In the genomic region with DNA sequence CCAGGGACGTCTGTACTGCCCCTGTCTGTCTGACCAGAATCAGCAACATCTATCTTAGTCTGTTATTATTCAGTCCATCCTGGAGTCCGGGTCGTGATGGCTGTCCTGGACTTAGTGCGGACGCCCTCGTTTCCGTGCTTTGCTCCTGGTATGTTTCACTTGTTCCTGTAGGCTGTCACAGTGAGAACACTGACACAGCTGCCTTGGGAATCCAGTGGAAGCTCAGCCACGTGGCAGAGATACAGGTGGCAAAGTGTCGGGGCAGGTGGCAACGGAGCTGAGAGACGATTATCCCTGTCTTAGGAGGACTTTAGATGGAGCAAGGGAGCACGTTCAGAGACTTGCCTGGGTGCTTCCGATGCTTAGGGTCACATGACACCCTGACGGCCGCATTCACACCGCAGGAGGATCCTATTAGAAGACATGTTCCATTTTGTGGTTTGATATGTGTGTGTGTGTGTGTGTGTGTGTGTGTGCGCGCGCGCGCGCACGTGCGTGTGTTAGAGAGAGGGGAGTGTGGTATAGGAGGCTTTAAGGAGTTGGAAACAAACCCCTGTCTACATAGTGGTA, we compare ENCODE assay signal across 8 mouse cellular contexts. TPM values are rescaled to one million over a fixed set of nuclear protein-coding genes. Genes with fewer than 3 reads are reported as not detected.
A peak's percentile ranks its signal among the peaks of the same experiment; 100 is the strongest.
DNase-seq lines count a peak whose midpoint lies in the region; ATAC-seq lines count a peak whose summit lies in the region.

No protein-coding gene starts in this region.

- H3K4me3 ChIP-seq in embryonic facial prominence, embryonic 14.5 days (ENCODE audit: low read depth, low read length): 0 out of 2 replicates have a peak overlapping the region, but pooled peaks have one; percentile 24
- H3K4me3 ChIP-seq in limb, embryonic 13.5 days: peak overlapping the region; percentile 32
- H3K4me3 ChIP-seq in neural tube, embryonic 15.5 days (replicated peaks): peak overlapping the region; percentile 28

- no peak overlapping the region for H3K27ac ChIP-seq in embryonic facial prominence, embryonic 14.5 days (replicated peaks; ENCODE audit: low read depth, low read length)
- H3K27ac ChIP-seq in limb, embryonic 13.5 days: no peak overlapping the region
- H3K27ac ChIP-seq in neural tube, embryonic 15.5 days (replicated peaks): peak overlapping the region; percentile 72; the same call in 1 of the 2 replicates

- DNase-seq in spleen, adult 12 weeks (ENCODE audit: low spot score): peak; percentile 8
- no peak for DNase-seq in spleen, postnatal 4 days (ENCODE audit: low spot score in 2 of 2)
- DNase-seq in embryonic facial prominence, embryonic 14.5 days (ENCODE audit: low spot score): peak; percentile 10
- no peak for DNase-seq in cerebellum, postnatal 25 days
- no peak for DNase-seq in left cerebral cortex, adult 9 months (ENCODE audit: low spot score in 2 of 2)
- DNase-seq in right cerebral cortex, postnatal 36 days (ENCODE audit: low spot score in 2 of 2): no peak

- 53% methylated on average over 24 of the region's 24 CpGs for WGBS in embryonic facial prominence, embryonic 14.5 days
- 45% methylated on average over 24 of the region's 24 CpGs for WGBS in limb, embryonic 13.5 days
- WGBS in neural tube, embryonic 15.5 days: 53% methylated on average over 24 of the region's 24 CpGs

- H3K9me3 ChIP-seq in embryonic facial prominence, embryonic 14.5 days (ENCODE audit: control insufficient read depth, low read length): no peaks in the 10 kb centered on the region
- no peaks in the 10 kb centered on the region for H3K9me3 ChIP-seq in limb, embryonic 13.5 days
- no peaks in the 10 kb centered on the region for H3K9me3 ChIP-seq in neural tube, embryonic 15.5 days (replicated peaks)

- H3K27me3 ChIP-seq in embryonic facial prominence, embryonic 14.5 days (replicated peaks; ENCODE audit: control insufficient read depth, insufficient read depth, low read length): no peaks in the 10 kb centered on the region; the same call in 1 of the 2 replicates
- H3K27me3 ChIP-seq in limb, embryonic 13.5 days: peaks cover 20% of the 10 kb centered on the region
- no peaks in the 10 kb centered on the region for H3K27me3 ChIP-seq in neural tube, embryonic 15.5 days (replicated peaks)

- ATAC-seq in embryonic facial prominence, embryonic 14.5 days (ENCODE audit: low read depth): no peak
- no peak for ATAC-seq in limb, embryonic 13.5 days (ENCODE audit: low FRiP score, low read depth)
- ATAC-seq in neural tube, embryonic 15.5 days (ENCODE audit: low FRiP score): peak; percentile 36

- H3K36me3 ChIP-seq in embryonic facial prominence, embryonic 14.5 days (ENCODE audit: control insufficient read depth, insufficient read depth, low read length): no peaks in the 10 kb centered on the region
- no peaks in the 10 kb centered on the region for H3K36me3 ChIP-seq in limb, embryonic 13.5 days
- H3K36me3 ChIP-seq in neural tube, embryonic 15.5 days: no peaks in the 10 kb centered on the region

- no peak overlapping the region for H3K9ac ChIP-seq in embryonic facial prominence, embryonic 14.5 days (ENCODE audit: low read depth, low read length)
- H3K9ac ChIP-seq in limb, embryonic 13.5 days: no peak overlapping the region
- H3K9ac ChIP-seq in neural tube, embryonic 15.5 days (replicated peaks): 0 out of 2 replicates have a peak overlapping the region, but pooled peaks have one; percentile 6

- peak overlapping the region; percentile 58 for H3K4me2 ChIP-seq in embryonic facial prominence, embryonic 14.5 days (ENCODE audit: low read depth, low read length)
- peak overlapping the region; percentile 62 for H3K4me2 ChIP-seq in limb, embryonic 13.5 days (replicated peaks)
- H3K4me2 ChIP-seq in neural tube, embryonic 15.5 days: peak overlapping the region; percentile 58

- H3K4me1 ChIP-seq in embryonic facial prominence, embryonic 14.5 days (ENCODE audit: control insufficient read depth, insufficient read depth, low read length): peaks cover 5% of the 10 kb centered on the region; the same call in 1 of the 2 replicates
- H3K4me1 ChIP-seq in limb, embryonic 13.5 days: peaks cover 11% of the 10 kb centered on the region
- H3K4me1 ChIP-seq in neural tube, embryonic 15.5 days: peaks cover 19% of the 10 kb centered on the region

RNA-seq across cellular contexts. Expression of a gene that starts 38.9 kb away (rescaled TPM):
- polyA plus RNA-seq in embryonic facial prominence, embryonic 14.5 days (2014; fragmentation: Nextera tagmentation; extraction: Ambion mirVana): 125 and 146 TPM in 2 replicates
- 178 and 191 TPM in 2 replicates for polyA plus RNA-seq in limb, embryonic 13.5 days (2015; fragmentation: Nextera tagmentation; extraction: Ambion mirVana)
- polyA plus RNA-seq in neural tube, embryonic 15.5 days (2015; fragmentation: Nextera tagmentation; extraction: Ambion mirVana): 126 and 133 TPM in 2 replicates

Comparison
In these comparisons a context has a peak if more than half of its experiments do, and no peak if none do; other contexts are left out.
1. DNase-seq: peak in spleen, adult 12 weeks (single experiment) and embryonic facial prominence, embryonic 14.5 days (single experiment); none in spleen, postnatal 4 days (0 of 2), cerebellum, postnatal 25 days (0 of 2), left cerebral cortex, adult 9 months (0 of 2) and right cerebral cortex, postnatal 36 days (0 of 2).
2. Peak in every context shown above with its lines, with median percentiles within 50 percentile points of each other: H3K4me2 ChIP-seq and H3K4me3 ChIP-seq.